Mouse (Mus musculus) spleen, embryonic (tissue): Measurements from ENCODE around the gene Ndufs4.
"Not testable (repeated sequence)": the region's sequence is repeated elsewhere in the genome, so short reads cannot be mapped to it uniquely, and the experiment has no call there.

Experiments used
- CTCF ChIA-PET: fragments of 350-600 bp; sonication (Branson Sonifier 250); formaldehyde crosslinking; loops from one replicate; lab custom pipeline; 2022; lab: Charles Lee

Ndufs4 gene

DNA sequence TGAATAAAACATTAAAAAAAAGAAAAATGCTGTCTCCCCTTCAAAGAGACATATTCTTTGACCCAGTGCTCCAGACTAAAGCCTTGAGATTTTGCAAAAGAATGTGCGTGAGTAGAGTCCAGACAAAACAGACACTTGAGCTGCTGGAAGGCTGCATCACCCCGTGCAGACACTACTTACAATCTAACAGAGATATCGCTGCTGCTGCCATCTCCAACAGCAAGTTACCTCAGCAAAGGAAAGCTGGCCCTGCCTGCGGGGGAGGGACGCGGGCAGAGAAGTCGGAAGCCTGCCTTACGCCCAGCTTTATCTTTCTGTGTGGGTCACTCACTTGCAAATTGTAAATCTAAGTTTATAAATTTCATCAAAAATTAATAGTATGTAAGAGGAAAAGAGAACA is 45.1 kb downstream of the Ndufs4 start:
- CTCF ChIA-PET: no interaction called here

- CTCF ChIA-PET: no interaction called here
Observed at GRCm38 (mm10) chr13:114319835-114320389, 68.1 kb downstream of the Ndufs4 start.

DNA sequence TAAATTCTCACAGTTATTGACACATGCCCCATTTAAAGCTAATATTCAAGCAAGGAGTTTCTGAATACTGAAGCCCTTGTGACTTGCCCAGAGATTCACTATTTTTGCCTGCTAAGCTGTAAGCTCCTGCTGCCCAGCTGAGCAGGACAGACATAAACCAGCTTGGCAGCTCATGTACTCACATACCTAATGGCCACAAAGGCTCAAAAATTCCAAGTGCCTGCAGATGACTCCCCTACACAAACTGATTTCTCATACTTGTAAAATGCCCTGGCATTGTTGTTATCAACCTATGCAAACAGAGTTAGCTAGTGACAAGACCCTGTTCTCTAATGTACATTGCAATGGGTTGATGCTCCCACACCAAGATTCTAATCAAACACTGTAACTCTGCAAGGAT is 68.9 kb downstream of the Ndufs4 start:
- CTCF ChIA-PET: no interaction called here

- CTCF ChIA-PET: no interaction called here
Observed at GRCm38 (mm10) chr13:114315374-114315773, 72.7 kb downstream of the Ndufs4 start.

DNA sequence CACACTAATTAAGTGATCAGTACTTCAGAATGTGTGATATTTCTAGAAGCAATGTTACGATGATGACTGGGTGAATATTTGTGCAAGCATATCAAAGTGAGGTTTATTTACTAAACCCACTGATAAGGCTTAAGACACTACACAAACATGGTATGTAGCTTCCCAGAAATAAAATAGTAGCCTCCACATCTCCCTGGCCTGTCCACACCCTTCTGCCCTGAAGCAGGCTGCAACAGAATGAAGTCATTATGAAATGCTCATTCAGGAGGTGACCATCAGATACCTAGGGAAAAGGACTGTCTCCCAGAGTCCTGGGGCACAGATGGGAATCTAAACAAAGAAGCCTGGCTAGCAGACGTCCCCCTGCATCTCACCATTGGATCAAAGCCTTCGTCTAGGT is 73.1 kb downstream of the Ndufs4 start:
- CTCF ChIA-PET: no interaction called here

GRCm38 (mm10) chr13:114310591-114310990 is 77.5 kb downstream of the Ndufs4 start:
- CTCF ChIA-PET: no interaction called here

DNA sequence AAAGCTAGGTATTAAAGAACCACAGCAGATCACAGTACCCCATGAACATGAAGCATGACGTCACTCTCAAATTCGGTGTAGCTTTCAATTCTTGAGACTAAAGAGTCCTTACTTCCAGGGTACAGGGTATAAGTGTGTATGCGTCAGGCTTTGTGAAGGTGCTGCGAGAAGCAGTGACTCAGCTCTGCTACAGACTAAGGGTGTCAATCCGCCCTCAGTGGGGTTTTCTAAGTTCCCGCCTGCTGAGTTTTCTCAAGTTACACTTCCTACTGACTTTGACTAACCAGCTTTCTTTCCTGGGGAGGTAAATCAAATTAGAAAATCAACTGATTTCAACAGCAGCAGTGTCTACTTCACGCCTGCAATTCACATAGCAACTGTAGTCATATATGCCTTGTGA is 83.4 kb downstream of the Ndufs4 start:
- CTCF ChIA-PET: no interaction called here

DNA sequence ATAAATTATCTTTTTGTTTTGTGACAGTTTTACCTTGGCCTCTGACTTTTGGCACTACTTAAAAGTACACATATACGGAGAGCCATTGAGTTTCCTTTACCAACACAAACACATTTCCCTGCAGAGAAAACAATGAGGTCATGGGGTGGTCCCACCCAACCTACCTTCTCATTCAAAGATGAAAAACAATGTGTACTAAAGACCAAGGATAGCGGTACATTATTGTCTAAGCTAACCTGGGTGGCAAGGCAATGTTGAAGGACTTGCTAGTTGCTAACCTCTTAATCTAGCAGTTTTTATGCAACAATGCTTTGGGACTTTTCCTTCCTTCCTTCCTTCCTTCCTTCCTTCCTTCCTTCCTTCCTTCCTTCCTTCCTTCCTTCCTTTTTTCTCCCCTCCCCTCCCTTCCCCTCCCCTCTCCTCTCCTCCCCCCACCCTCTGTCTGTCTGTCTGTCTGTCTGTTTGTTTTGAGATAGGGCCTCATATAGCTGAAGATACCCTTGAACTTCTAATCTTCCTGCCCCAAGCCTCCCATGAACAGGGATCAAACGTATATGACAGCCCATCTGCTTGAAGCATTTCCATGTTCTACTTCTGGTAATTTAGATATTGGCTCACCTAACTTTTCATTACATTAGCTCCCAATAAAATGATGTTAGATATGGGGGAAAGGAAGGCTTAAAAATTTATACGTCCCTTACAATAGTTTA is 84.4 kb downstream of the Ndufs4 start:
- CTCF ChIA-PET: no interaction called here

DNA sequence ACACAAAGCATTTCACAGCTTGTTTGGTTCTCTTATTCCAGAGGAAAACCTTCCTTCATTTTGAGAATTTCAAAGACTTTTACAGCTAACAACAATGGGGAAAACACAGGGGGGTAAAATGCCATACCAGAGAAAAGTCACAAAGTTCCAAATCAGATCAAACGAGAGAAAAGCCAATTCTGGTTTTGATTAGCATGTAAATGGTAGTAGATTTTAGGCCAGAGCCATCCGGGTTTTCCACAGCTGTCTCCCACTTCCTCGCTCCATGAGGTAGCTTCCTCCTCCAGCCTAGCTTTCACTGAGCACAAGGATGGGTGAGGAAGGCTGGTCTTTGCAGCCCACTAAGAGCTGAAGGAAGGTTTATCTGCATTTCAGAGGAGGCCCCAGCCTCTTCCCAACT is 90.3 kb downstream of the Ndufs4 start:
- CTCF ChIA-PET: no interaction called here

DNA sequence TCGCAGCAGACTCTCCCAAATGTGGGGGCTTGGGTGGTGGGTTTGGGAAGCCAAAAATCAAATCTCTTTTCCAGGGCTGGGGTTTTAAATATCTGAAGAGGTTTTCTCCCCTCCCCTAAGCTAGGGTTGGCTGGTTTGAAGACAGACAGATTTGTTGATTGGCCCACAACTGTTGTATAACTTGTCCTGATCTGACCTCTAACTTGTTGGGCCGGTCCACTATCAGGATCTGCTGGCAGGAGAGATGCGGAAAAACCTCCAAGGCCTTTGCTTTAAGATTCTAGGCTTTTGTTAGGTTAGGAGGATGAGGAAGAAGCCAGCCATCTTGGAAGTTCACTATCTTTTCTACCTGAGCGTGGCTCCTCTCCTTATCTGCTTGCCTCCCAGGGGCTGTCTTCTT is 91.5 kb downstream of the Ndufs4 start:
- CTCF ChIA-PET: no interaction called here

DNA sequence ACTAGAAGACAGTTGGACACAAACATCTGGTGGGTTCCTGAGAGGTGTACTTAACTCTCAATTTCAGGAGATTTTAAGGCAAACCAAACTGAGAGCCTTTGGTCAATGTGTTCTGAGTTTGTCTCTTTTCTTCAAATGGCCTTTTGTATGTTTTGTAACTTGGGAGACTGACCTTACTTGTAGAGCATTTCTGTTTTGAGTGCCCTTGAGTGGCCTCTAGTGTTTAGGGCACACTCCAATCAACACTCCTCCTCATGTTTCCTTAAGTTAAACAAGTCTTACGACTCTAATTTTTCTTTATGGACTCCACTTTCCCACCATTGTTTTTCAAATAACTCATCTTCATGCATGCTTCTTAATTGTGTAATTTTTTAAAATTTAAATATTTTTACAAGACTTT is 98.6 kb downstream of the Ndufs4 start:
- CTCF ChIA-PET: no interaction called here

DNA sequence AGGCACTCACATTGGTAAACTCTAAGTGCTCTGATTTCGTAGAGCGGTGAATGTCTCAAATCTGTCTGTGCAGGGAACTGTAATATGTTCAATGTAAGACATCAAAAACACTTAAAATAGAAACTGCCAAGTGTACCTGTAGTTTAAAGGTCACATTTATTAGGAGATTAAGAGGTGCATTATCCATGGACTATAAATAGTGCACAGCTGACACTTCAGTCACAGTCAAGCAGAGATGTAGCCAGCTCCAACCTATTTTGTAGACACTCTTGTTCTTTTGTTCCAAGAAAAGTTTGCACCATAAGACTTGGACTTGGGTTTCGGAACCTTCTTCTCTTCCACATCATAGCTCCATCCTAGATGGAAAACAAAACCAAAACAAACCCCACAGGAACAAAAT is 99.5 kb downstream of the Ndufs4 start:
- CTCF ChIA-PET: no interaction called here

DNA sequence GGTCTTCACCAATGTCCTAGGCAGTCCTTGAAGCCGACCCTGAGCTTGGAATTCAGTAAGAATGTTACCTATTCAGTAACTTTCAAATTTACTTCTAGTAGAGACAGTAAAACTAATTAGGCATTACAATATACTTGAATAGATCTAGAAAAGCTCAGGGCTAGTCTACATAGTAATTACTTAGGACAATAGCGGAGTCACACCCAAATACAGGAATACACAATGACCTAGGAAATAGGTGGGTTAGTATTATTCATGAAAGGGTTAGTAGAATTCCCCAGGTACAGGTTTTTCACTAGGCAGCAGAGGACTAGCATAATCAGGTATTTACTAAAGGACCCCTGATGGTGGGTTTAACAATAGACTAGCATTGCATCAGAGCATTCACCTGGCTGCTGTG is 109.4 kb downstream of the Ndufs4 start:
- CTCF ChIA-PET: not testable (repeated sequence)

DNA sequence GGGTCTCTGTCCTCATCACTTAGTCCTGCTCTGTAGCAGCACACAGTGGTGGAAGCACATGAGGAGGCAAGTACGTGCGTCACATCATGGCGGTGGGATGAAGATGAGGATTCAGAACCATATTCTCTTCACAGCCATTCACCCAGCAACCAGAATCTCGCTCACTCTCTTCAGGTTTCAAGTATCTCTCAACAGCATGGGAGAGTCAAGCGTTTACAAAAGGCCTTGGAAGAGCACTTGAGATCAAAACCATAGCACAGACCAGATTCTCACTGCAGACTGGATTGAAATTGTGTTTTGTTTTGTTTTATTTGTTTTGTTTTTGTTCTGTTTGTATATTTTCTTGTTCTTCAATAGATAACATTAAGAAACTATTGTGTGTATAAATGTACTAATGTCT is 110.8 kb downstream of the Ndufs4 start:
- CTCF ChIA-PET: interaction anchor here (0.5 kb wide), 1 partner anchor 83 kb away, joined by 3 read pairs; no protein-coding TSS in a partner anchor

DNA sequence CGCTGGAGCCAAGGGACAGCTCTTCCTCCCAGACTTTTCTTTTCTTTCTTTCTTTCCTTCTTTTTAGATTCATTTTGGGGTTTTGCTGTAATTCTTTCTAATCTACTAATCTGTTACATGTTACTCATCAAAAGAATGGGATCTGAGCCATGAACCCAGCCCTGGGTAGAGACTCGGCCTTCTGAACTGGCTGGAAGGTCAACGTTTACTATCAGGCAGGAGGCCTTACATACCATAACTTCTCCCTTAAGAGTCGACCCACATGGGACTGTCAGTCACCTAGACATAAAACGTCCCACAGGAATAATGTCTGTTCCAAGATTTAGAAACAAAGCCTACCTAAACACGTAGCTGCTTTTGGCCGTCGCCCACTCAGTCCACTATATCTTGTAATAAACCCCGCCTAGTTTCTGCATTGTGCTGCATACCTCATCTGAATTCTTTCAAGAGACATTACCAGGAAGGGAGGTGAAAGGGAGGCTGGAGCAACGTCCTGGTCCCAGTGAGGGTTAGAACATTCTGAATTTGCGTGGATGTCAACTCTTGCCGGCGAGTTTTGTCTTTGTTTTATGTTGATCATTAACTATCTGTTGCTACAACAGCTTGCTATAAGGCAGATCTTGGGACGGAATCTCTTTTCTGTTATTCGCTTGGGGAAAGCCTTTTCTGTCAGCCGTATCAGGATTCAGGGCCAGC is 116.5 kb downstream of the Ndufs4 start:
- CTCF ChIA-PET: no interaction called here

DNA sequence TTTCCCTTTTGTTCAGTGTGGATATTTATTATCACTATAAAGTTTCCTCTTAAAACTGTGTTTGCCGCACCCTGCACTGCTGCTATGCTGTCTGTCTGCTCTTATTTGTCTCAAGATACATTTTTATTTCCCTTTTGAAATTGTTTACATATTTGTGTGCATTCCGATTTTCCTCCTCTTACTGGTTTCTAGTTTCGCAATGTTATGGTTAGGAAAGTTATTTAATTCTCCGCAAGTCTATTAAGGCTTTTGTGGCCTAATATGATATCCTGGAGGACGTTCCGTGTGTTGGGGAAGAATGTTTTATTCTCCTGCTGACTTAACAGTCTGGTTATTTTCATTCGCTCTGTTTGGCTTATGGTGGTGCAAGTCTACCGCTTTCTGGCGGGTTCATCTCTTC is 120.3 kb downstream of the Ndufs4 start:
- CTCF ChIA-PET: no interaction called here

- CTCF ChIA-PET: no interaction called here
Observed at GRCm38 (mm10) chr13:114260486-114261205, 127.4 kb downstream of the Ndufs4 start.

DNA sequence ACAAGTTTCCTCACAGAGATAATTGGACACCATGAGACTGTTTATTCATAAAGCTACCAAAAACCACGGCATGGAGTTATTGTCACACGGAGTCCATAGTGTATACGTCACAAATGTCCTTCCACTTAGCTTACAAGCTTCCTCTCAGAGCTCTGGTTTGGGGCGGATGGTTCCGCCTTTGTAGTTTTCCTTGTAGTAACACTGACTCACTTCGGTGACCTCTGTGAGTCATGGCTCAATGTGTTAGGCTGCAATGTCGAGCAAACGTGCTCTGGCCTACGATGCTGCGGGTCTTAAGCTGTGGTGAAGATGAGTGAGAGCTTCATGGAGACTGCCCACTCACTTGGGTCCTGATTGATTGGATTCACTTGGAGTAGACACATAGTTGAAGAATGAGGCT is 133.4 kb downstream of the Ndufs4 start:
- CTCF ChIA-PET: no interaction called here
